Mouse (Mus musculus) lung, postnatal 25 days (tissue): ENCODE results near the gene Duoxa1.

Experiments used
- DNase-seq: peaks from one replicate; pipeline ENCODE4 v3.0.0; 2022; ENCODE audit warnings: low spot score

Duoxa1 gene

DNA sequence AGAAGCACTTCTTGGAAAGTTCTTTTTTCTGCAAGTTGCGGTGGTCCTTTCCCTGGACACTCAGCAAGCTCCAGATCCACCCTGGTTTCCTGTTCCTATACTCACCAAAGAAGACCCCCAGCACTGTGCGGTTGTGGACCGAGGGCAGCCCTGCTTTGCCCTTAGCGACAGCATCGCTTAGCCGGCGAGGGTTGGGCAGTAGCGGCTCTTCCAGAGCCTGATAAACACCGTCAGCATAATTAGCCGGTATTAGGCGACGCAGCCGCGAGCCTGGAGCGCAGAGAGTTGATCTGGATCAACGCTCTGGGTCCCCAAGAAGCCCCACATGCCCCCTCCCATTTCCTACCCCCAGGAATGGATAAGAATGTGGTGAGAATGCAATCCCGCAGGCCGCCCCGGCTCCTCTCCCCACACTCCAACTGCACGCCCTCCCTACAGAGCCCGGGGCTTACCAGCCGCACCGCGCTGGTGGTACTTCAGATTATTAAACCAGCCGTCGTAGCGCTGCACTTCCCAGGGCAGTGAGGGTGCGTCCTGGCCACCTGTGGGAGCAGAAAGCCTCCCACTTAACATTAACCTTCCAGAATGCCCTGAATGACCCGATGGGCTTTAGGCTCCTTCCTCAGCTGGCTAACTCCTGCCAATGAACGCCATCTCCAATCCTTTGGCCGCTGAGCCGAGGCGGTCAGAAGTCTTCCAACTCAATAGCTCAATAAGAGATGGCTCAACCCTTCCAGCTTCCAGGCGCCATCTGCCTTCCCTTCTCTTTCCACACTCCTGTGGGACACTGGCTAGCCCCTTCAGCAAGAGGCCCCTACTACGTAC is 16.0 kb downstream of the Duoxa1 start:
- no peak for DNase-seq

DNA sequence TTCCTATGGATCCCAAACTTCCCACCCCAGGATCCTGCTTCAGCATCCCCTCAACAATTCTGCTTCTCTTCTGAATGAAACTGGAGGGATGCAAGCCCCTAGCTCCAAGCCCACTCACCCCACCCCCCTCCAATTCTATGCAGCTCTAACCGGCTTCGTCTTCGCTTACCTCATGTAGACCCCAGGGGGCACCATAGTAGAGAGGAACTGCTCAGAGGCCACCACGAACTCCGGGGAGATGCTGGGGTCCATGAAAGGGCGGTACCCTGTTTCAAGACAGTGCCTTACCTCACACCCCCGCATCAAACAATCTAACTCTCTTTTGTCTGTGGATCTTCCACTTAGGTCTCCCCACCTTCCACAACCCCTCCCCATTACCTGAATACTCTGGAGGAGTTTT is 18.6 kb downstream of the Duoxa1 start:
- DNase-seq, result no peak

DNA sequence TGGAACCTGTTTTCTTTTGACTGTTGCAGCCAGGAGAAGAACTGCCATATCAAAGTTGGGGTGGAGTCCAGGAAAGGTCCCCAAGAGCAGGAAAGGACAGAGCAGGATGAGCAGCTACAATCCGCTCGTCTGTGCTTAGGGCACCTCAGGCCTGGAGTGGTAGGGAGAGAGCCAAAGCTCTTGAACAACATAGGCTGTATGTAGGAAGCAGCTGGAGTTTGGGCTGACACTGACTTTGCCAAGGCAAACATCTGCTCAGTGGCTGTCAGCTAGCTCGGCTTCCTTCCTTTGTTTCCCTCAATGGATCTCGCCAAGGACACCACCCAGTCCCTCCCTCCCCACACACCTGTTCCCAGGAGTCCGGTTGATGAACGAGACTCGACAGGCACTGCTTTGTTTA is 27.4 kb downstream of the Duoxa1 start:
- no peak for DNase-seq

DNA sequence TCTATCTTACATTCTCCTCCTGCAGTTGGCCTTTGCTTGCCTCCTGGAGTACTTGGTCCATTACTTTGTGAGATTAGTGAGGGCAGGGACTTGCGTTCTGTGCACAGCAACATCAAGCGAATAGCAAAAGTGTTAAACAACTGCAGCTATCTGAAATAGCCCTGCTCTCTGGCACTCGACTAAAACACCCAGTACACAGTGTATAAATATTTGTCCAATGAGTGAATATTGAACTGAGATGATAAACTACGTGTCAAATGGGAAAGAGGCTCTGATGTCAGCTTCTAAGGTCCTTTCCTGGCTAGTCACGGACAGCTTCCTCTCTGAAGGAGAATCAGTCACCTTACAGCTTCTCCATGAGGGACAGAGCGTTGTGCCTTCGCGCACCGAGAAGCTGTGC is 29.4 kb downstream of the Duoxa1 start:
- DNase-seq, result no peak

DNA sequence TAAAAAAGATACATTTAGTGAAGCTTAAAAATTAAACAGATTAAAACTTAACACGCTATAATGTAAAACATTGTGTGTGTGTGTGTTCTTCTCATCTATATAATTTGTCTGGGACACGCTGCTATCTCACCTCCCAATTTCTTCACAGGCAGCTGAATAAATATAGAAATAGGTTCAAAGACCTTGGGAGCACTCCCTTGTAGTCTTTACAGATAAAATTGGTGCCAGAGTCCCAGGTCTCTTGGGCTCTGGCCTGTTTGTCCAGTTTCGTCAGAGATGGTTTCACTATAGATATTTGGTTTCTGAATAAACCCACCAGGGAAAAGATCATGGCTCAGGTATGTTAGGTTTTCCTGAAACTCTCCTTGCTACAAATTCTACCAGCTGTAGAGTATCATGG is 34.8 kb downstream of the Duoxa1 start:
- DNase-seq, result no peak

DNA sequence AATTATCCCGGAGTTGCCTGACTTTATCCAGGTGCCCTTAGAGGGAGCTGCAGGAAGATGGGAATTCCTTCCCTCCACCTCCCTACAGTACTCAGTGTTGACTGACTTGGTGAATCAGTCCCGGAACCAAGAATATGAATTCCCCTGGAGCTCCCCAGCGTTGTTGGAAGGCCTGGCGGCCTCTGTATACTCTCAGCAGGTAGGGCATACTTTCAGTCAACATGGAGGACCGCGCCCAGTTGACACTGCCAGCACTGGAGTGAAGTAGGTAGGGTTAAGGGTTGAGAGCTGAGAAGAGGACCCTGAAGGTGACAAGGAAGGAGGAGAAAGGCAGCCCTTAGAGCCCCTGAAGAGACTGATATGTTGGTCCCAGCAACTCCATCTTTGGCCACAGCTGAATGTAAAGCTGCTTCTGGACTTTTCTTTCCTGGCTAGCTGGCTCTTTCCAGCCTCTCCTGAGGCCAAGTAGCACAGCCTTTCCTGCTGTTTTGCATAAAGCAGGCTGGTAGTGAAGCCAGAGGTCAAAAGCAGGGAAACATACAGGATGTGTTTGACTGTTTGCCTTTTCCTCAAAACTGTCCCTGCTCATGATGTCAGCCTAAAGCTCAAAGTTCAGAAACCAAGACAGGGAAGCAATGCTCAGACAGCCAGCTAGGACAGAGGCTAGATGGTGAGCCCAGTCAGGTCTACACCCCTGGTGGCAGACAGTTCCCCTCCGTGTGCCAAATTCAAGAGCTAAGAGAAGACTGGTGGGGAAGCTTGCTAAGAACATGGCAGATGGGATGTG is 46.9 kb downstream of the Duoxa1 start:
- no peak for DNase-seq

DNA sequence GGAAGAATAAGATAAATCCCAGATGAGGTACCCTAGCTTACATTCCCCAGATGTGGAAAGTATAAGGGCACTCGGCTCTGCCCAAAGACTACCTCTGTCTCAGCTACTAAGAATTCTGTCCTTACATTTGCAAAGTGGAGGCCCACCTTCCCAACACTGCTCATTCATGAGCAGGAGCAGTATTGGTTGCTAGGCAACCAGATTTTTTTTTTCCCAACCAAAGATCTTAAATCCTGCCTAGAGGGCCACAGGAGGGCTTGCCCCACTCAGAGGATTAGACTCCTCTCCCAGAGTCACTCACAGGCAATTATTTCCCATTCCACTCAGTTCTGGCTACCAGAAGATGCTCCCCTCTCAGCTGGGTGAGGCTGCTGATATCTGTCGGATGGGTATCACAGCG is 48.8 kb downstream of the Duoxa1 start:
- no peak for DNase-seq

DNA sequence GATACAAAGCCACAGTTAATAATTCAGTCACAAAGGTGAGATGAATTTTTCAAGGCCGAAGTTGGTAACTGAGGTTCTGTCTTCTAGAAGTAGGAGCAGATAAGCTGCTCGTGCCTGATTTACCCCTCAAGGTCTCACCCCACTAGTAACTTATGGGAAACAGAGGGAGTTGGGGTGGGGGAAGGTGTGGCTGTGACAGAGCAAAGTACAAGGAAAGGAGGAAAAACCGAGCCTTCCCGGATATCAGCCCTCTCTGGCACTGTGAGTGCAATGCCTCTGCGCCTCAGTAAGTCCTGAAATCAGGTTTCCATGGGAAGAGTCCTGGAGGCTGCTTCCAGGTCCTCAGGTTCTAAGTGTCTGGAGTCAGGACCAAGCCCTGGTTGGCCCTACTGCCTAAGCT is 52.8 kb downstream of the Duoxa1 start:
- no peak for DNase-seq

DNA sequence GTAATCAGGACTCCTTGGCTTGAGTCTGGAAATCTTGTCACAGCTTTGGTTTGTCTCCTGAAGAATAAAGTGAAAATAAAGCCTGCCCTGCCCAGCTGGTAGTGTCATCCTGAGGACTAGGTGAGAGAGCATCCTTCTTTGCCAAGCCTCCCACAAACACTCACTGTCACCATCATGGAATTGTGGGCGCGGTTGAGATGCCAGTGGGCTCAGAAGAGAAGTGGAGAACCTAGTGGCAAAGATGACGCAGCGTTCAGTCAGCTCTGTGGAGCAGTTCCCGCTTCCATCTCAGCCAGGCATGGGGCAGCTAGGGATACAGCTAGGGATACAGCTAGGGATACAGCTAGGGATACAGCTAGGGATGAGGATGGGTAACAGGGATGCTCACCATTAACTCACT is 57.5 kb downstream of the Duoxa1 start:
- no peak for DNase-seq
